Mouse (Mus musculus) heart, postnatal 0 days (tissue): Measurements from ENCODE around the gene Lilra5. TPM values are rescaled to one million over a fixed set of nuclear protein-coding genes. Genes with fewer than 3 reads are reported as not detected.
"Not testable (repeated sequence)": the region's sequence is repeated elsewhere in the genome, so short reads cannot be mapped to it uniquely, and the experiment has no call there.

ENCODE experiments used
- ATAC-seq: fragments of 200-750 bp; cut with Nextera tagmentation; 2 replicates; pipeline ENCODE4 v1.8.0; 2017; ENCODE audit warnings: low read depth, moderate number of reproducible peaks, moderate library complexity; ENCODE audit not compliant: insufficient read depth
- DNase-seq: peaks from one replicate; pipeline ENCODE4 v3.0.0-alpha.2; 2016; ENCODE audit warnings: low spot score
- H3K27ac ChIP-seq: fragments of 300-500 bp; sonication (generic); 2 replicates; pipeline ENCODE4 v1.5.1; 2014; ENCODE audit warnings: low read depth, mild to moderate bottlenecking
- H3K27me3 ChIP-seq: fragments of 300-500 bp; sonication (generic); 2 replicates; pipeline ENCODE4 v1.6.1; 2014; ENCODE audit warnings: low read length, mixed read lengths; ENCODE audit not compliant: control insufficient read depth, insufficient read depth
- H3K36me3 ChIP-seq: fragments of 300-500 bp; sonication (generic); replicated peaks from 2 replicates; pipeline ENCODE4 v1.6.1; 2014; ENCODE audit warnings: low read length, mixed read lengths; ENCODE audit not compliant: control insufficient read depth, insufficient read depth
- H3K4me1 ChIP-seq: fragments of 300-500 bp; sonication (generic); 2 replicates; pipeline ENCODE4 v1.6.1; 2014; ENCODE audit warnings: antibody characterized with exemption; ENCODE audit not compliant: control insufficient read depth, insufficient read depth
- H3K4me2 ChIP-seq: fragments of 300-500 bp; sonication (generic); 2 replicates; pipeline ENCODE4 v1.6.1; 2014; ENCODE audit warnings: low read depth, mild to moderate bottlenecking, low read length, moderate library complexity
- H3K4me3 ChIP-seq: fragments of 300-500 bp; sonication (generic); 2 replicates; pipeline ENCODE4 v1.5.1; 2014; ENCODE audit warnings: low read depth, low read length
- H3K9ac ChIP-seq: fragments of 300-500 bp; sonication (generic); replicated peaks from 2 replicates; pipeline ENCODE4 v1.6.1; 2014; ENCODE audit warnings: low read depth, low read length, mixed read lengths
- H3K9me3 ChIP-seq: fragments of 300-500 bp; sonication (generic); replicated peaks from 2 replicates; pipeline ENCODE4 v1.6.1; 2016; ENCODE audit warnings: low read length; ENCODE audit not compliant: control insufficient read depth
- CTCF ChIP-seq: IDR thresholded peaks from 2 replicates; pipeline ENCODE4 v1.5.1; 2016; ENCODE audit warnings: antibody characterized with exemption, control low read depth, low read depth
- EP300 ChIP-seq: IDR thresholded peaks from 2 replicates; pipeline ENCODE4 v1.6.1; 2016; ENCODE audit warnings: antibody characterized with exemption, low read depth
- WGBS: fragments of 180-500 bp; shearing (Covaris S2); extraction: QIAGEN DNeasy Blood & Tissue Kit; methylation state at CpG from one replicate; pipeline ENCODE4 v1.1.7; 2014; 5-methylcytosine and 5-hydroxymethylcytosine counted together
- polyA plus RNA-seq: library from polyadenylated mRNA; unstranded; fragments of >200 nt; fragmentation: Nextera tagmentation; extraction: Ambion mirVana; gene quantifications from 2 replicates; pipeline ENCODE4 v1.2.1, GENCODE M21; 2015
- total RNA-seq: library from RNA; depleted of rRNA; stranded (reverse); fragments of >200 nt; gene quantifications from 2 replicates; pipeline ENCODE4 v1.2.3, GENCODE M21; 2014; ENCODE audit warnings: low replicate concordance

Lilra5 gene
- total and polyA plus RNA-seq, 2 experiments from 2014 or later = 0.20 TPM; not detected in 1

GRCm38 (mm10) chr7:4235536-4235935 is 2.0 kb upstream of the Lilra5 start:
- H3K36me3 ChIP-seq = no peaks in the 10 kb centered on the region
- no peak overlapping the region for H3K4me3 ChIP-seq
- no peak overlapping the region for H3K9ac ChIP-seq
- no peak overlapping the region for H3K27ac ChIP-seq
- no peak overlapping the region for H3K4me2 ChIP-seq
- H3K9me3 ChIP-seq = no peaks in the 10 kb centered on the region
- no peaks in the 10 kb centered on the region for H3K4me1 ChIP-seq
- no peaks in the 10 kb centered on the region for H3K27me3 ChIP-seq
- no peak for DNase-seq
- TF ChIP-seq EP300 (no peak), CTCF (no peak)
- no peak for ATAC-seq

GRCm38 (mm10) chr7:4239038-4239721 is 1.6 kb downstream of the Lilra5 start:
- H3K9ac ChIP-seq = no peak overlapping the region
- 53% methylated on average over 6 of the region's 6 CpGs for WGBS
- ATAC-seq (no peak), DNase-seq (no peak)
- H3K27me3 ChIP-seq = no peaks in the 10 kb centered on the region
- no peak overlapping the region for H3K4me3 ChIP-seq
- no peaks in the 10 kb centered on the region for H3K36me3 ChIP-seq
- H3K4me1 ChIP-seq = no peaks in the 10 kb centered on the region
- no peaks in the 10 kb centered on the region for H3K9me3 ChIP-seq
- H3K27ac ChIP-seq = no peak overlapping the region
- H3K4me2 ChIP-seq = no peak overlapping the region
- TF ChIP-seq EP300 (no peak), CTCF (no peak)

GRCm38 (mm10) chr7:4251211-4251610 is 13.7 kb downstream of the Lilra5 start:
- 73% methylated on average over 1 of the region's 1 CpGs for WGBS
- H3K9me3 ChIP-seq, H3K4me3 ChIP-seq, DNase-seq, ATAC-seq, H3K4me2 ChIP-seq, H3K27ac ChIP-seq, H3K4me1 ChIP-seq, H3K27me3 ChIP-seq, H3K36me3 ChIP-seq, H3K9ac ChIP-seq: not testable (repeated sequence)

- H3K27me3 ChIP-seq, ATAC-seq, H3K27ac ChIP-seq, H3K4me3 ChIP-seq, H3K9ac ChIP-seq, DNase-seq, H3K4me1 ChIP-seq, H3K9me3 ChIP-seq, H3K36me3 ChIP-seq, H3K4me2 ChIP-seq: not testable (repeated sequence)
- WGBS = 50% methylated on average over 1 of the region's 1 CpGs
These were observed 18.5 kb downstream of the Lilra5 start for GRCm38 (mm10) chr7:4256060-4256459.

GRCm38 (mm10) chr7:4260521-4260920 is 23.0 kb downstream of the Lilra5 start:
- not testable (repeated sequence) for ATAC-seq, H3K4me2 ChIP-seq, H3K4me1 ChIP-seq, DNase-seq, H3K36me3 ChIP-seq, H3K9ac ChIP-seq, H3K27me3 ChIP-seq, H3K4me3 ChIP-seq, H3K27ac ChIP-seq, H3K9me3 ChIP-seq
- 93% methylated on average over 1 of the region's 1 CpGs for WGBS

GRCm38 (mm10) chr7:4272106-4272505 is 34.6 kb downstream of the Lilra5 start:
- H3K4me1 ChIP-seq, H3K9me3 ChIP-seq, H3K4me2 ChIP-seq, H3K27ac ChIP-seq, ATAC-seq, H3K9ac ChIP-seq, H3K36me3 ChIP-seq, H3K4me3 ChIP-seq, DNase-seq, H3K27me3 ChIP-seq: not testable (repeated sequence)
- WGBS = 37% methylated on average over 1 of the region's 1 CpGs

- H3K9me3 ChIP-seq, H3K36me3 ChIP-seq, H3K4me3 ChIP-seq, DNase-seq, H3K27ac ChIP-seq, H3K27me3 ChIP-seq, ATAC-seq, H3K4me2 ChIP-seq, H3K9ac ChIP-seq, H3K4me1 ChIP-seq: not testable (repeated sequence)
- 44% methylated on average over 2 of the region's 2 CpGs for WGBS
These were observed 36.3 kb downstream of the Lilra5 start for GRCm38 (mm10) chr7:4273874-4274273.

GRCm38 (mm10) chr7:4275500-4275899 is 37.9 kb downstream of the Lilra5 start:
- not testable (repeated sequence) for ATAC-seq, H3K4me3 ChIP-seq, H3K9ac ChIP-seq, H3K27me3 ChIP-seq, H3K36me3 ChIP-seq, H3K9me3 ChIP-seq, H3K27ac ChIP-seq, H3K4me1 ChIP-seq, DNase-seq, H3K4me2 ChIP-seq
- 81% methylated on average over 10 of the region's 10 CpGs for WGBS
